Mouse (Mus musculus): ENCODE data around the gene Ptprb. TPM values are rescaled to one million over a fixed set of nuclear protein-coding genes. Genes with fewer than 3 reads are reported as not detected.
A peak's percentile ranks its signal among the peaks of the same experiment; 100 is the strongest.

The Ptprb gene
- total and polyA plus RNA-seq, 2 experiments from 2014 or later: 2.3 to 9.8 TPM

- 70% methylated on average over 6 of the region's 6 CpGs for WGBS
- no peak for TF ChIP-seq CTCF (IDR thresholded peaks at IDR 0.05; ENCODE audit: low read depth)
- DNase-seq: peak; percentile 63
- no peaks in the 10 kb centered on the region for H3K27me3 ChIP-seq (ENCODE audit: insufficient read depth, low read length)
- ATAC-seq: peak; percentile 79
- H3K36me3 ChIP-seq (ENCODE audit: insufficient read depth): no peaks in the 10 kb centered on the region
- no peak overlapping the region for H3K4me2 ChIP-seq (ENCODE audit: low read depth)
- H3K4me1 ChIP-seq (ENCODE audit: insufficient read depth): 0 out of 2 replicates have a peak, but pooled peaks cover 9% of the 10 kb centered on the region
- H3K27ac ChIP-seq (ENCODE audit: low read depth, low read length): peak overlapping the region; percentile 66
- H3K4me3 ChIP-seq (ENCODE audit: low read depth, low read length): no peak overlapping the region
- no peaks in the 10 kb centered on the region for H3K9me3 ChIP-seq (ENCODE audit: low read length)
- no peak overlapping the region for H3K9ac ChIP-seq
These were observed 127.6 kb downstream of the Ptprb start for GRCm38 (mm10) chr10:116402742-116403425.

- no peak for TF ChIP-seq CTCF (IDR thresholded peaks at IDR 0.05; ENCODE audit: low read depth)
- ATAC-seq (peak; percentile 44), DNase-seq (peak; percentile 61)
- peak overlapping the region; percentile 66 for H3K27ac ChIP-seq (ENCODE audit: low read depth, low read length)
- no peaks in the 10 kb centered on the region for H3K9me3 ChIP-seq (ENCODE audit: low read length)
- 62% methylated on average over 4 of the region's 4 CpGs for WGBS
- H3K4me2 ChIP-seq (ENCODE audit: low read depth): peak overlapping the region; percentile 8; the same call in 1 of the 2 replicates
- H3K4me1 ChIP-seq (ENCODE audit: insufficient read depth): peaks cover 12% of the 10 kb centered on the region; the same call in 1 of the 2 replicates
- no peaks in the 10 kb centered on the region for H3K27me3 ChIP-seq (ENCODE audit: insufficient read depth, low read length)
- no peaks in the 10 kb centered on the region for H3K36me3 ChIP-seq (ENCODE audit: insufficient read depth)
- H3K9ac ChIP-seq: no peak overlapping the region
- no peak overlapping the region for H3K4me3 ChIP-seq (ENCODE audit: low read depth, low read length)
These were observed 128.4 kb downstream of the Ptprb start for GRCm38 (mm10) chr10:116403679-116404078.

- Histone ChIP-seq H3K4me3 (ENCODE audit: low read depth, low read length) (no peak overlapping the region), H3K27me3 (ENCODE audit: insufficient read depth, low read length) (no peaks in the 10 kb centered on the region), H3K36me3 (ENCODE audit: insufficient read depth) (no peaks in the 10 kb centered on the region), H3K4me2 (ENCODE audit: low read depth) (no peak overlapping the region), H3K9me3 (ENCODE audit: low read length) (no peaks in the 10 kb centered on the region), H3K4me1 (ENCODE audit: insufficient read depth) (peaks cover 12% of the 10 kb centered on the region; the same call in 1 of the 2 replicates), H3K27ac (ENCODE audit: low read depth, low read length) (peak overlapping the region; percentile 64; the same call in 1 of the 2 replicates), H3K9ac (no peak overlapping the region)
- ATAC-seq: 0 out of 2 replicates have a peak, but pooled peaks have one; percentile 25
- no peak for TF ChIP-seq CTCF (IDR thresholded peaks at IDR 0.05; ENCODE audit: low read depth)
- DNase-seq: no peak
- WGBS: 78% methylated on average over 6 of the region's 6 CpGs
These were observed 129.7 kb downstream of the Ptprb start for GRCm38 (mm10) chr10:116405011-116405410.

GRCm38 (mm10) chr10:116407684-116408359 lies 132.5 kb downstream of the Ptprb start:
- peak overlapping the region; percentile 71 for H3K27ac ChIP-seq (ENCODE audit: low read depth, low read length)
- 32% methylated on average over 19 of the region's 19 CpGs for WGBS
- no peaks in the 10 kb centered on the region for H3K27me3 ChIP-seq (ENCODE audit: insufficient read depth, low read length)
- H3K4me3 ChIP-seq (ENCODE audit: low read depth, low read length): no peak overlapping the region
- no peaks in the 10 kb centered on the region for H3K9me3 ChIP-seq (ENCODE audit: low read length)
- H3K4me1 ChIP-seq (ENCODE audit: insufficient read depth): peaks cover 12% of the 10 kb centered on the region; the same call in 1 of the 2 replicates
- DNase-seq (peak; percentile 62), ATAC-seq (peak; percentile 47; the same call in 1 of the 2 replicates)
- H3K9ac ChIP-seq: 0 out of 2 replicates have a peak overlapping the region, but pooled peaks have one; percentile 22
- no peaks in the 10 kb centered on the region for H3K36me3 ChIP-seq (ENCODE audit: insufficient read depth)
- no peak for TF ChIP-seq CTCF (IDR thresholded peaks at IDR 0.05; ENCODE audit: low read depth)
- H3K4me2 ChIP-seq (ENCODE audit: low read depth): peak overlapping the region; percentile 27

GRCm38 (mm10) chr10:116410826-116411225 lies 135.5 kb downstream of the Ptprb start:
- Histone ChIP-seq H3K4me3 (ENCODE audit: low read depth, low read length) (no peak overlapping the region), H3K4me2 (ENCODE audit: low read depth) (no peak overlapping the region), H3K9me3 (ENCODE audit: low read length) (no peaks in the 10 kb centered on the region), H3K4me1 (ENCODE audit: insufficient read depth) (peaks cover 12% of the 10 kb centered on the region; the same call in 1 of the 2 replicates), H3K9ac (no peak overlapping the region), H3K36me3 (ENCODE audit: insufficient read depth) (no peaks in the 10 kb centered on the region; the same call in 1 of the 2 replicates), H3K27me3 (ENCODE audit: insufficient read depth, low read length) (no peaks in the 10 kb centered on the region), H3K27ac (ENCODE audit: low read depth, low read length) (no peak overlapping the region)
- TF ChIP-seq CTCF (IDR thresholded peaks at IDR 0.05; ENCODE audit: low read depth): no peak
- WGBS: 62% methylated on average over 9 of the region's 9 CpGs
- ATAC-seq: no peak
- DNase-seq: no peak

GRCm38 (mm10) chr10:116416142-116416541 lies 140.8 kb downstream of the Ptprb start:
- H3K27me3 ChIP-seq (ENCODE audit: insufficient read depth, low read length): no peaks in the 10 kb centered on the region
- no peak overlapping the region for H3K4me2 ChIP-seq (ENCODE audit: low read depth)
- TF ChIP-seq CTCF (IDR thresholded peaks at IDR 0.05; ENCODE audit: low read depth): no peak
- WGBS: 22% methylated on average over 6 of the region's 6 CpGs
- no peaks in the 10 kb centered on the region; the same call in 1 of the 2 replicates for H3K36me3 ChIP-seq (ENCODE audit: insufficient read depth)
- no peak overlapping the region for H3K4me3 ChIP-seq (ENCODE audit: low read depth, low read length)
- H3K9me3 ChIP-seq (ENCODE audit: low read length): no peaks in the 10 kb centered on the region
- peak overlapping the region; percentile 64; the same call in 1 of the 2 replicates for H3K27ac ChIP-seq (ENCODE audit: low read depth, low read length)
- no peaks in the 10 kb centered on the region; the same call in 1 of the 2 replicates for H3K4me1 ChIP-seq (ENCODE audit: insufficient read depth)
- ATAC-seq: peak; percentile 78
- peak; percentile 59 for DNase-seq
- H3K9ac ChIP-seq: no peak overlapping the region

Measured in forebrain, postnatal 0 days (tissue).